21 mouse cellular contexts compared by ENCODE assay signal in the genomic region with DNA sequence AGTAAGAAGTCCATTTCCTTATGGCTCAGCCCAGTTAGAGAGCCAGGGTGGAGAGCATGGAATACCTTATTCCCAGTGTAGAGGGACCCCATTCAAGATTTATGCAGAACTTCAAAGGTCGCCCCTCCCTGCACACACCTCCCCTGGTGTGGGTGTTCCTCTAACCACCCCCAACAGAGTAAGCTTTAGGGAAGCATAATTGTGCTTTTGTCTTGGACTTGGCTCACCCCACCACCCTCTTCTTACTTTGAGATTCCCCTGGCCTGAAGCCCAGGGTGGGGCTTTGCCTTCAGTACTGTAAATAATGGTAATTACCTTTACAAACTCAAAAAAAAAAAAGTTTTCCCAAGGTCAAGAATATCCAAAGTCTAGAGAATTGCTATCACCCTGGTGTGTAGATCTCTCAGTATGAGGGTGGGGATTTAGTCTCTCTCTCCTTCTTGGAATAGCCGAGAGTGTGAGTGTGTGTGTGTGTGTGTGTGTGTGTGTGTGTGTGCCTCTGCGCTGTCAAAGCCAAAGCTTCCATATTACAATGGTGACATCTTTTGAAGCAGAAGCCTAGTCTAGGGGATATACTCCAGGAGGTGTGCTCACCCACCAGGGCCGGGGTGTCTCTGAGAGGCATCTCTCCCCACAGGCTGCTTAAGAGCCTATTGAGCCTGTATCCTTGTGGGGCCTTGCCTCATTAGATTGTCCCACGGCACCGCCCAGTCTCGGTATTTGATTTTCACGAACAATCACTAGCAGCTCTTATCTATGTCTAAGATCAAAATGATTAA.
DNase-seq lines count a peak whose midpoint lies in the region; ATAC-seq lines count a peak whose summit lies in the region.
"Had no signal": no experiment of that assay in that cellular context is flagged by ENCODE, and none has a peak within 500 bp of the region (broad histone marks: within the 10 kb centered on the region; RNA-seq: fewer than 3 reads in every experiment).

No protein-coding gene starts in this region.

- H3K27me3 ChIP-seq in embryonic facial prominence, embryonic 14.5 days (replicated peaks; ENCODE audit: control insufficient read depth, insufficient read depth, low read length) = no peaks in the 10 kb centered on the region
- peaks cover 9% of the 10 kb centered on the region; the same call in 1 of the 2 replicates for H3K27me3 ChIP-seq in embryonic facial prominence, embryonic 10.5 days (replicated peaks; ENCODE audit: low read depth, poor library complexity, severe bottlenecking)
- no peaks in the 10 kb centered on the region for H3K27me3 ChIP-seq in lung, embryonic 15.5 days
- H3K27me3 ChIP-seq: heart, embryonic 12.5 days; liver, embryonic 13.5 days; neural tube, embryonic 15.5 days had no signal

- peak; percentile 26; the same call in 1 of the 2 replicates for ATAC-seq in embryonic facial prominence, embryonic 14.5 days (ENCODE audit: low read depth)
- peak; percentile 70 for ATAC-seq in lung, embryonic 15.5 days (ENCODE audit: borderline replicate concordance, extremely low read depth, low FRiP score, low TSS enrichment)
- ATAC-seq in frontal cortex, adult (ENCODE audit: low TSS enrichment) = no peak
- ATAC-seq: CD4-positive, CD25-positive, alpha-beta regulatory T cell, adult 4 months; hindbrain, postnatal 0 days; midbrain, embryonic 13.5 days had no signal

- no peaks in the 10 kb centered on the region for H3K36me3 ChIP-seq in embryonic facial prominence, embryonic 14.5 days (ENCODE audit: control insufficient read depth, insufficient read depth, low read length)
- H3K36me3 ChIP-seq in embryonic facial prominence, embryonic 10.5 days (replicated peaks) = no peaks in the 10 kb centered on the region
- H3K36me3 ChIP-seq in lung, embryonic 15.5 days = no peaks in the 10 kb centered on the region
- H3K36me3 ChIP-seq: heart, embryonic 12.5 days; limb, embryonic 10.5 days; liver, embryonic 13.5 days; midbrain, embryonic 13.5 days; neural tube, embryonic 15.5 days had no signal

- no peaks in the 10 kb centered on the region for H3K4me1 ChIP-seq in embryonic facial prominence, embryonic 14.5 days (ENCODE audit: control insufficient read depth, insufficient read depth, low read length)
- peaks cover 18% of the 10 kb centered on the region for H3K4me1 ChIP-seq in embryonic facial prominence, embryonic 10.5 days
- H3K4me1 ChIP-seq in lung, embryonic 15.5 days = no peaks in the 10 kb centered on the region
- H3K4me1 ChIP-seq: heart, embryonic 12.5 days; liver, embryonic 13.5 days; neural tube, embryonic 15.5 days had no signal

- H3K4me3 ChIP-seq in embryonic facial prominence, embryonic 14.5 days (ENCODE audit: low read depth, low read length) = no peak overlapping the region
- H3K4me3 ChIP-seq in embryonic facial prominence, embryonic 10.5 days = no peak overlapping the region
- H3K4me3 ChIP-seq in lung, embryonic 15.5 days = no peak overlapping the region
- H3K4me3 ChIP-seq: heart, embryonic 12.5 days; left cerebral cortex, adult 2 months; limb, embryonic 10.5 days; liver, embryonic 13.5 days; midbrain, embryonic 13.5 days; myocyte; neural tube, embryonic 15.5 days had no signal

- DNase-seq in embryonic facial prominence, embryonic 14.5 days (ENCODE audit: low spot score) = peak; percentile 57
- no peak for DNase-seq in embryonic facial prominence, embryonic 10.5 days (ENCODE audit: low spot score)
- no peak for DNase-seq in lung, postnatal 25 days (ENCODE audit: low spot score)
- DNase-seq in ZHBTc4 (ENCODE audit: low read depth, low spot score) = peak; percentile 79
- DNase-seq in large intestine, adult 2 months (ENCODE audit: low read depth, low spot score) = peak; percentile 82
- no peak for DNase-seq in testis, postnatal 14 days (ENCODE audit: low spot score)
- DNase-seq: adrenal gland, postnatal 10 days; cerebellum, adult 2 months; heart, postnatal 36 days; liver, embryonic 13.5 days had no signal

- no peak overlapping the region for H3K4me2 ChIP-seq in embryonic facial prominence, embryonic 14.5 days (ENCODE audit: low read depth, low read length)
- no peak overlapping the region for H3K4me2 ChIP-seq in lung, embryonic 15.5 days
- H3K4me2 ChIP-seq: heart, embryonic 12.5 days; liver, embryonic 13.5 days; midbrain, embryonic 13.5 days; neural tube, embryonic 15.5 days had no signal

- no peak overlapping the region for H3K27ac ChIP-seq in embryonic facial prominence, embryonic 14.5 days (replicated peaks; ENCODE audit: low read depth, low read length)
- no peak overlapping the region for H3K27ac ChIP-seq in embryonic facial prominence, embryonic 10.5 days (replicated peaks)
- no peak overlapping the region for H3K27ac ChIP-seq in lung, embryonic 15.5 days
- H3K27ac ChIP-seq: hindbrain, postnatal 0 days; kidney, postnatal 0 days; left cerebral cortex, adult 2 months; limb, embryonic 10.5 days; liver, embryonic 13.5 days; midbrain, embryonic 13.5 days; neural tube, embryonic 15.5 days had no signal

- no peaks in the 10 kb centered on the region for H3K9me3 ChIP-seq in embryonic facial prominence, embryonic 14.5 days (ENCODE audit: control insufficient read depth, low read length)
- H3K9me3 ChIP-seq in embryonic facial prominence, embryonic 10.5 days = no peaks in the 10 kb centered on the region
- no peaks in the 10 kb centered on the region for H3K9me3 ChIP-seq in lung, embryonic 15.5 days
- H3K9me3 ChIP-seq: heart, embryonic 12.5 days; limb, embryonic 10.5 days; liver, embryonic 13.5 days; neural tube, embryonic 15.5 days had no signal

- WGBS in embryonic facial prominence, embryonic 14.5 days = 83% methylated on average over 8 of the region's 8 CpGs
- WGBS in embryonic facial prominence, embryonic 10.5 days = 88% methylated on average over 8 of the region's 8 CpGs
- 67% methylated on average over 8 of the region's 8 CpGs for WGBS in lung, embryonic 15.5 days
- 37% methylated on average over 8 of the region's 8 CpGs for WGBS in large intestine, adult 2 months

- H3K9ac ChIP-seq in embryonic facial prominence, embryonic 14.5 days (ENCODE audit: low read depth, low read length) = no peak overlapping the region
- no peak overlapping the region for H3K9ac ChIP-seq in lung, embryonic 15.5 days
- H3K9ac ChIP-seq: heart, embryonic 12.5 days; liver, embryonic 13.5 days; midbrain, embryonic 13.5 days; neural tube, embryonic 15.5 days had no signal

Comparison
In these comparisons a context has a peak if more than half of its experiments do, and no peak if none do; other contexts are left out.
1. DNase-seq: peak in embryonic facial prominence, embryonic 14.5 days (single experiment), ZHBTc4 (single experiment) and large intestine, adult 2 months (single experiment); none in embryonic facial prominence, embryonic 10.5 days (single experiment), lung, postnatal 25 days (single experiment) and testis, postnatal 14 days (single experiment).